Mouse (Mus musculus) small intestine, adult 10 weeks (tissue): ENCODE results near the gene Sft2d1. TPM values are rescaled to one million over a fixed set of nuclear protein-coding genes. Genes with fewer than 3 reads are reported as not detected.

Source experiments
- polyA plus RNA-seq: library from polyadenylated mRNA; stranded (reverse); fragments of 350-450 nt; fragmentation: Illumina TruSeq; extraction: RNeasy Lipid Tissue Mini Kit (QIAGEN cat#74804); gene quantifications from one replicate; pipeline ENCODE4 v1.2.3, GENCODE M21; 2014; ENCODE audit warnings: low replicate concordance

Gene Sft2d1
- 86.7 TPM for polyA plus RNA-seq

DNA sequence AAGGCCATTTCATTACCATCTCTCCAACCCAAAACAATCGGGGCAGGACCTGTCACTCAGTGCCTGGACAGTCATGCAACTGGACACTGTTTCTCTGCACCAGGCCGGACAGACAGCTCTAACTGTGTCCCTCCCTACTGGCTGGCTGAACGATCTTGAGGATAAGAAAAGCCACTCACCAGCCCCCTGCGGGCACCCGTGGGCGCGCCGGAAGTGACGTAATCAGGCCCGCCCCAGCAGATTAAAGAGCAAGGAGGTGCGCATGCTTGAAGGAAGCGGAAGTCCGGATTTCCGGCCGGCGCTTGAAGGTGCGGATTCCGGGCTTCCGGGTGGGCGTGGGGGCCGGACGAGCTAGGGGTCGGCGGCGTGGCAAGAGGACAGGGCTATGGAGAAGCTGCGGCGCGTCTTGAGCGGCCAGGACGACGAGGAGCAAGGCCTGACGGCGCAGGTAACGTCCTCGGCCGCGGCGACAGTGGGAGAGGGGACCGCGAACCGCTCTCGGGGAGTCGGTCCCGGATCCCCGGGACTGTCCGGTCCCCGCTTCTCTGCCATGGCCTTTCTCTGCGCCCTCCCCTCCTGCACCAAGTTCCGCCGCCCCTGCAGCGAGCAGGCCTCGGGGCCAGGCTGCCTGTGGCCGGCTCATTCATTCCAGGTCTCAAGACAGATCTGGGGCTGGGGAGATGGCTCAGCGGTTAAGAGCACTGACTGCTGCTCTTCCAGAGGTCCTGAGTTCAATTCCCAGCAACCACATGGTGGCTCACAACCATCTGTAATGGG lies at the start of gene Sft2d1:
Gene Sft2d1, plus strand, starts transcription at position 265 of the 777 bp plus-strand sequence.

DNA sequence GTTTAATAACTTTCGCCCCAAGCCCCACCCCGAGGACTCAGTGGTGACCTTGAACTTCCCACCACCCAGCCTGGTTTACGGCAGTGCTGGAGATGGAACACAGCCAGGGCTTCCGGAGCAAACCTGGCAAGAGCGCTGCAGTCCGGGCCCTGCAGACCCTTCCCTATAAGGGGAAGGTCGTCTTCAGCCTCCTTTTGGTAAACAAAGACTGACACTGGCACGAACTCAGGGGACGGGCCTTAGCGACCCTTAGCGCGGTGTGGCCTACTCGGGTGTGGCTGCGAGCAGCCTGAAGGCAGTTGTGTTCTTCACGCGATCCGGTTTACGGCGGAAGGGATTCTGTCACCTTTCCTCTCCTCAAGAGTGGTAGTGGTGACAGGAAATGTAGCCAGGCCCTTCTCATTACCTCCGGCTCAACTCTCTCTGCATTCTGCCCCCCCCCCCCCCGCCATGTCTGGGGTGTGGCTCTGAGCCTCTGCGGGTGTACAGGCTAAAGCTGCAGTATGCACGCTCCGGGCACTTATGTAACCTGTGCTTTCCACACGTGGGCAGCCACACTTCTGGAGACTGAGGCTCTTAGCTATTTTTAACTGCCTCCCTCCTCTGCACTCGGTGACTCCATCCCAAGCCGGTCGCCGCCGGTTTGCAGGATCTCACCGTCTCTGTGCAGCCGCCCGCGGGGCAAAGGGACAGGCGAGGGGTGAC lies 27.9 kb upstream of the Sft2d1 start, which contains the start of gene Mpc1:
Gene Mpc1, plus strand, starts transcription at position 84 of the 705 bp plus-strand sequence.

DNA sequence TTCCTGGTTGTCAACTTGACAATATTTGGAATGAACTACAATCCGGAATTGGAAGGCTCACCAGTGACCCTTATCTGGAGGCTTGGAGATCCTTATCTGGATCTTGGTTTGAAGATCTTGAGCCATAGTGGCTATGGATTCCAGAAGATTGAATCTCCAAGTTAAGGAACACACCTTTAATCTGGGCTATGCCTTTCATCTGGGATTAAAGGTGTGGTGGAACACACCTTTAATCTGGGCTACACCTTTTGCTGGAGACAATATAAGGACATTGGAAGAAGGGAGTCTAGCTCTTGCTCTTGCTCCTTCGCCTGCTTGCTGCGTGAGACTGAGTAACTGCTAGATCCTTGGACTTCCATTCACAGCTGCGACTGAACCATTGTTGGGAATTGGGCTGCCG lies 26.3 kb downstream of the Sft2d1 start, which contains the start of gene Prr18:
Gene Prr18, plus strand, starts transcription at position 301 of the 400 bp plus-strand sequence.

DNA sequence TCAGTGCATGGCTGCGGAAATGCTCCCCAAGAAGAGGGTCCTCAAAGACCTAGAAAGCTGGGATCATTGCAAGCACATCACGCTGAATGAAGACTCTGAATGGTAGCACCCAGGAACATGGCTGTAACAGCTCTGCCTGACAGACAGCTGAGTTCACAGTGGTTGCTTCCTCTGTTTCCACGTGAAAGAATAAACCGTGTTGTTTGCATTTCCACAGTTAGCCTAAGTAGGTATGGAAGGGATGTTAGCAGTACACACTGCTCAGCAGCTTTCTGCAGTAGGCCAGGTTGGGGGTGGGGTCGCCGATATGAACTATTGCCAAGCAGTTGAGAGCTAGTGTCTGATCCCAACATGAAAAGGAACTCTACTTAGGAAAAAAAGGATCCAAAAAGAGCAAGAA lies 44.8 kb downstream of the Sft2d1 start, which contains the start of gene T2:
Gene T2, plus strand, starts transcription at position 301 of the 400 bp plus-strand sequence.

Other genes with a start within 250 kb of the Sft2d1 start
- gene Gm49673, start 163.3 kb upstream of the Sft2d1 start, polyA plus RNA-seq = not detected
- 14.9 TPM for gene Rnaset2a, start 163.0 kb upstream of the Sft2d1 start, polyA plus RNA-seq
- gene Fgfr1op, start 145.6 kb upstream of the Sft2d1 start, polyA plus RNA-seq = 21.5 TPM
- not detected for gene Ccr6, start 75.1 kb upstream of the Sft2d1 start, polyA plus RNA-seq
- gene Mpc1, start 28.2 kb upstream of the Sft2d1 start, polyA plus RNA-seq = 508 TPM
- 0.37 TPM for gene Prr18, start 26.4 kb downstream of the Sft2d1 start, polyA plus RNA-seq
- not detected for gene T2, start 44.9 kb downstream of the Sft2d1 start, polyA plus RNA-seq
- not detected for gene T, start 123.3 kb downstream of the Sft2d1 start, polyA plus RNA-seq
- gene Pde10a, start 214.3 kb downstream of the Sft2d1 start, polyA plus RNA-seq = 0.33 TPM